Mouse (Mus musculus) brain, adult 2 months (tissue): ENCODE results near the gene Ccnyl1.

Source experiments
- DNase-seq: peaks from one replicate; pipeline ENCODE4 v3.0.0; 2011; ENCODE audit warnings: low read depth, low spot score

Gene Ccnyl1

GRCm38 (mm10) chr1:64738180-64738555 is 47.9 kb downstream of the Ccnyl1 start:
- no peak for DNase-seq

- DNase-seq: no peak
Observed at GRCm38 (mm10) chr1:64738661-64739082, 48.4 kb downstream of the Ccnyl1 start.

- no peak for DNase-seq
Observed at GRCm38 (mm10) chr1:64742741-64743408, 52.6 kb downstream of the Ccnyl1 start.

- peak; percentile 49 for DNase-seq
Observed at GRCm38 (mm10) chr1:64744616-64745015, 54.4 kb downstream of the Ccnyl1 start.

GRCm38 (mm10) chr1:64753109-64753508 is 62.9 kb downstream of the Ccnyl1 start:
- no peak for DNase-seq

- DNase-seq: no peak
Observed at GRCm38 (mm10) chr1:64753668-64754067, 63.4 kb downstream of the Ccnyl1 start.

- DNase-seq: no peak
Observed at GRCm38 (mm10) chr1:64754658-64755057, 64.4 kb downstream of the Ccnyl1 start.

GRCm38 (mm10) chr1:64755971-64756639 is 65.8 kb downstream of the Ccnyl1 start:
- no peak for DNase-seq

- no peak for DNase-seq
Observed at GRCm38 (mm10) chr1:64756640-64757030, 66.4 kb downstream of the Ccnyl1 start.

GRCm38 (mm10) chr1:64757254-64757653 is 67.0 kb downstream of the Ccnyl1 start:
- DNase-seq: no peak

- DNase-seq: no peak
Observed at GRCm38 (mm10) chr1:64757766-64758165, 67.5 kb downstream of the Ccnyl1 start.

GRCm38 (mm10) chr1:64761646-64762045 is 71.4 kb downstream of the Ccnyl1 start:
- no peak for DNase-seq

GRCm38 (mm10) chr1:64770169-64770568 is 79.9 kb downstream of the Ccnyl1 start:
- DNase-seq: no peak

- no peak for DNase-seq
Observed at GRCm38 (mm10) chr1:64773305-64773704, 83.0 kb downstream of the Ccnyl1 start.
